Mouse (Mus musculus) liver, postnatal 0 days (tissue): Measurements from ENCODE around the gene 4930524B15Rik.

Experiments used
- CTCF ChIP-seq: sonication (generic); IDR thresholded peaks from 2 replicates; pipeline ENCODE4 v1.5.1; 2016; ENCODE audit warnings: antibody characterized with exemption, low read depth
- EP300 ChIP-seq: IDR thresholded peaks from 2 replicates; pipeline ENCODE4 v1.6.1; 2016; ENCODE audit warnings: antibody characterized with exemption, low read depth, mild to moderate bottlenecking

DNA sequence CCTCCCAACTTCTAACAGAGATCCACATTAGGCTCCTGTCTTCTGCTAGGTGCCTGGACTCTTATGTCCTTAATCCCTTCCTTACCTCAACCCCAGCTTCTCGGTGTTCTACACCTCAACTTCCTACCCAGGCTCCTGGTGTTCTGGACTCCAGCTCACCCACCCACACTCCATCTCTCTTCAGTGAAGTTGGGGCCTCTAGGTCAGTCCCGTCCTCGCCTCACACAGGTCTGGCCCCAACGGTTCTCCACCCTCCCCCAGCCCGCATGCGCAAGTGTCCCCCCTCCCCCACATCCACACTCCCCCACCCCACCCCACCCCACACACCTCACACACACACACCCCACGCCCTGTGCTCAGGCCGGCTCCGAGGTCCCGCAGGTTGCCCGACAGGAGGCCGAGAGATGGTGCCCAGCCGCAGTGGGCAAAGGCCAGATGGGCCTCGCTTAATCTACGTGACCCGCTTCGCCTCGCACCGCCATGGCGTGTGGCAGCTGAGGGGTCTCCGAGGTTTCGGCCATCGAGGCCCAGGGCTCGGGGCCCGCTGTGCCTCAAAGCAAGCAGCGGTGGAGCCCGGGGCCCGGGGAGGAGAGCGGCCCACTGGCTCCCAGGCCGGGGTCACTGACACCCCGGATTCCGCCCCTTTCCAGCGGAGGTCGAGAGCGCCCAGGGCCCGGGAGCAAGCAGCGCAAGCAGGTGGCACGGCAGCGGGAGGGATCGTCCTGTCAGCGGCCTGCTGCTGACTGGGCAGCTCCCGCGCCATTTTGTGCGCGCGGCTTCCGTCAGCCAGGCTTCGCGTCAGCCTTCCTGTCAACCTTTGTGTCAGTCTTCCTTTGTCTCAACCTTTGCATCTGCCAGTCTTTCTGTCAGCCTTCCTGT lies at the start of gene 4930524B15Rik:
- no peak for TF ChIP-seq CTCF
- no peak for TF ChIP-seq EP300
